Mouse (Mus musculus) intestine, embryonic 14.5 days (tissue): ENCODE measurements around the gene A630076J17Rik. TPM values are rescaled to one million over a fixed set of nuclear protein-coding genes. Genes with fewer than 3 reads are reported as not detected.

Experiments
- ATAC-seq: fragments of 200-750 bp; cut with Nextera tagmentation; replicated peaks from 2 replicates; pipeline ENCODE4 v1.8.0; 2017; ENCODE audit warnings: low read depth, moderate number of reproducible peaks, moderate TSS enrichment, moderate library complexity; ENCODE audit not compliant: low FRiP score, low TSS enrichment
- DNase-seq: peaks from one replicate; pipeline ENCODE4 v3.0.0-alpha.2; 2018; ENCODE audit warnings: low spot score
- H3K27ac ChIP-seq: fragments of 300-500 bp; sonication (generic); 2 replicates; pipeline ENCODE4 v1.5.1; 2014; ENCODE audit warnings: low read depth, mild to moderate bottlenecking, control low read depth
- H3K27me3 ChIP-seq: fragments of 300-500 bp; sonication (generic); replicated peaks from 2 replicates; pipeline ENCODE4 v1.6.1; 2014; ENCODE audit warnings: low read length, control low read depth; ENCODE audit not compliant: control insufficient read depth, insufficient read depth
- H3K36me3 ChIP-seq: fragments of 300-500 bp; sonication (generic); 2 replicates; pipeline ENCODE4 v1.6.1; 2014; ENCODE audit warnings: low read length, control low read depth; ENCODE audit not compliant: control insufficient read depth, insufficient read depth
- H3K4me1 ChIP-seq: fragments of 300-500 bp; sonication (generic); replicated peaks from 2 replicates; pipeline ENCODE4 v1.6.1; 2014; ENCODE audit warnings: low read length, control low read depth, mixed read lengths; ENCODE audit not compliant: control insufficient read depth, insufficient read depth
- H3K4me2 ChIP-seq: fragments of 300-500 bp; sonication (generic); 2 replicates; pipeline ENCODE4 v1.6.1; 2014; ENCODE audit warnings: low read length
- H3K4me3 ChIP-seq: fragments of 300-500 bp; sonication (generic); 2 replicates; pipeline ENCODE4 v1.5.1; 2014; ENCODE audit warnings: low read depth, low read length, control low read depth, mixed read lengths
- H3K9ac ChIP-seq: fragments of 300-500 bp; sonication (generic); 2 replicates; pipeline ENCODE4 v1.6.1; 2014; ENCODE audit warnings: mild to moderate bottlenecking, low read length
- H3K9me3 ChIP-seq: fragments of 300-500 bp; sonication (generic); 2 replicates; pipeline ENCODE4 v1.6.1; 2016; ENCODE audit warnings: low read length, control low read depth; ENCODE audit not compliant: control insufficient read depth
- WGBS: fragments of 180-500 bp; shearing (Covaris S2); extraction: QIAGEN DNeasy Blood & Tissue Kit; methylation state at CpG from one replicate; pipeline ENCODE4 v1.1.7; 2014; 5-methylcytosine and 5-hydroxymethylcytosine counted together
- polyA plus RNA-seq: library from polyadenylated mRNA; unstranded; fragments of >200 nt; fragmentation: Nextera tagmentation; extraction: Ambion mirVana; gene quantifications from 2 replicates; pipeline ENCODE4 v1.2.1, GENCODE M21; 2014

The A630076J17Rik gene
- polyA plus RNA-seq, 1 experiment from 2014 or later = not detected

DNA sequence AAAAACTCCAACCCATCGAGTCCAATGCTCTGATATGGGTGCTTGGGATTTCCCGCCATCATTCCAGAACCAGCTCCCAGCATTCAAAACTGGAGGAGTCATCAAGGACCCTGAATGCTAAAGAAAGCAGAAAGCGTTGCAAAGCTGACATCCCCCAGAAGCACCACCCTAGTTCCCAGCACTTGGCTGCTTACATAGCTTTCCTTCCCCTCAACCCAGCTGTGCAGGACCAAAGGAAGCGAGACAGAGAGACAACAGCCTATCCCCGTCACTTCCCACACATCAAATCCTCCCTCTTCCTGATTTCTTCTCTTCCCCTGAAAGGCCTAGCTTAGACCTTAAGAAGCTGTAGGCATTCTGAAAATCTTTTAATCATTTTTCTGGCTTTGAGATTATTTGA, 44.9 kb downstream of the A630076J17Rik start:
- 65% methylated on average over 5 of the region's 5 CpGs for WGBS
- ATAC-seq = no peak
- H3K4me1 ChIP-seq = peaks cover 9% of the 10 kb centered on the region

DNA sequence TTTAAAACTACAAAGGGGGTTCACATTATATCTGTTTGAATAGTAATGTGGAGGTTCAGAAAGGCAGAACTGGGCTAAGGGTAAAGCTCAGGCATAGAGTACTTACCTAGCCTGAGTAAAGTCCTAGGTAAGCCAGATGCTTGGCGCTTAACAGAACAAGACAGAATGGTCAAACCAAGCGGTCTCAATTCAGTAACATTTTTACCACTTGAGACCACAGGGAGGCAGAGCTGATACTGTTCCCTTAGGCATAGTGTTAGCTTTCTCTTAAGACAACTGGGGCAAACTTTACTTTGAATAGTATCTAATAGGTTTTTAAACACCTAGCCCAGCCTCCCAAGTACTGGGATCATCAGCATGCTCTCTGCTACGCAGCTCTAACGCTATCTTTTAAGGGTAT, 45.6 kb downstream of the A630076J17Rik start:
- ATAC-seq = no peak
- Histone ChIP-seq H3K9ac (no peak overlapping the region), H3K4me2 (no peak overlapping the region), H3K4me1 (peaks cover 9% of the 10 kb centered on the region), H3K27ac (no peak overlapping the region), H3K27me3 (no peaks in the 10 kb centered on the region), H3K4me3 (no peak overlapping the region), H3K9me3 (no peaks in the 10 kb centered on the region), H3K36me3 (no peaks in the 10 kb centered on the region)
- WGBS = 61% methylated on average over 4 of the region's 4 CpGs
- DNase-seq = no peak

More for the DNA sequence above, 44.9 kb downstream of the A630076J17Rik start:
- Histone ChIP-seq H3K27ac (no peak overlapping the region), H3K9me3 (no peaks in the 10 kb centered on the region), H3K9ac (no peak overlapping the region), H3K4me3 (no peak overlapping the region), H3K27me3 (no peaks in the 10 kb centered on the region), H3K36me3 (no peaks in the 10 kb centered on the region), H3K4me2 (no peak overlapping the region)
- no peak for DNase-seq

GRCm38 (mm10) chr3:107276626-107277025, 46.2 kb downstream of the A630076J17Rik start:
- 84% methylated on average over 3 of the region's 3 CpGs for WGBS
- H3K4me1 ChIP-seq = peaks cover 9% of the 10 kb centered on the region
- H3K27ac ChIP-seq = no peak overlapping the region
- H3K27me3 ChIP-seq = no peaks in the 10 kb centered on the region
- H3K9ac ChIP-seq = no peak overlapping the region
- no peak overlapping the region for H3K4me2 ChIP-seq
- ATAC-seq (no peak), DNase-seq (no peak)
- H3K4me3 ChIP-seq = no peak overlapping the region
- H3K36me3 ChIP-seq = peaks cover 2% of the 10 kb centered on the region
- H3K9me3 ChIP-seq = no peaks in the 10 kb centered on the region

- WGBS = 3% methylated on average over 43 of the region's 43 CpGs
- DNase-seq (peak; percentile 97), ATAC-seq (peak; percentile 94)
- peaks cover 23% of the 10 kb centered on the region for H3K36me3 ChIP-seq
- peaks cover 9% of the 10 kb centered on the region for H3K4me1 ChIP-seq
- peak within 1 kb of the TSS; percentile 58 for H3K4me2 ChIP-seq
- peak within 1 kb of the TSS; percentile 77 for H3K4me3 ChIP-seq
- no peak within 1 kb of the TSS; the same call in 1 of the 2 replicates for H3K27ac ChIP-seq
- no peaks in the 10 kb centered on the region for H3K27me3 ChIP-seq
- H3K9ac ChIP-seq = peak within 1 kb of the TSS; percentile 81
- no peaks in the 10 kb centered on the region for H3K9me3 ChIP-seq
Measured at GRCm38 (mm10) chr3:107278479-107279269, 48.3 kb downstream of the A630076J17Rik start, which contains the start of gene Lamtor5. Gene Lamtor5, plus strand, starts transcription at chr3:107278858.

Other genes starting within 250 kb of the A630076J17Rik start
- 1.4 and 1.7 TPM in 2 replicates for gene Kcna3, start 194.4 kb upstream of the A630076J17Rik start, polyA plus RNA-seq
- gene Kcna2, start 129.5 kb upstream of the A630076J17Rik start, polyA plus RNA-seq = 0.05 and 0.09 TPM in 2 replicates
- not detected in 2 replicates for gene Kcna10, start 47.6 kb upstream of the A630076J17Rik start, polyA plus RNA-seq
- 4.5 and 12.9 TPM in 2 replicates for gene Cym, start 8.9 kb upstream of the A630076J17Rik start, polyA plus RNA-seq
- gene Prok1, start 9.1 kb downstream of the A630076J17Rik start, polyA plus RNA-seq = not detected in 2 replicates
- gene Lamtor5, start 48.2 kb downstream of the A630076J17Rik start, polyA plus RNA-seq = 196 and 202 TPM in 2 replicates
- 3.7 and 4.0 TPM in 2 replicates for gene Slc16a4, start 60.6 kb downstream of the A630076J17Rik start, polyA plus RNA-seq
- 16.7 TPM in 2 replicates for gene Rbm15, start 103.1 kb downstream of the A630076J17Rik start, polyA plus RNA-seq
- 0.09 TPM in 1 of 2 replicates, not detected in the other for gene Kcnc4, start 228.9 kb downstream of the A630076J17Rik start, polyA plus RNA-seq